12 mouse cellular contexts compared by ENCODE assay signal in the genomic region with DNA sequence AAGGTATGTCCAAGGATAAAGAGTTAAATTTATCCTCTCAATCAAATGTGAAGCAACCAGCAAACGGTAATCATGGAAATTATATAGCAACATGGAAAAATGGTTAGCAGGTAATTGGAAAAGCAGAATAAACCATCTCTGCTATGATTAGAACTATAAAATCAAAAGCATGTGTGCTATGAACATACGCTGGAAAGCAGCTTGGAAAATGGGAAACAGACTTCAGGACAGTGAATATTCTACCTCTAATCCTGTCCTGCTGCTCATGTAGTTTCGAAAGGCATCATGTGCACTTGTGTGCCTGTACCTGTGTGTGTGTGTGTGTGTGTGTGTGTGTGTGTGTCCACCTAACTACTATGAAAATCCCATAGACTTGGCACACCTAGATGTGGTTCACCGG.
"Had no signal": no experiment of that assay in that cellular context is flagged by ENCODE, and none has a peak within 500 bp of the region (broad histone marks: within the 10 kb centered on the region; RNA-seq: fewer than 3 reads in every experiment).

No protein-coding gene starts in this region.

- H3K9me3 ChIP-seq: liver, embryonic 15.5 days; midbrain, embryonic 13.5 days had no signal

- H3K4me3 ChIP-seq: liver, embryonic 15.5 days; midbrain, embryonic 13.5 days had no signal

- H3K9ac ChIP-seq: liver, embryonic 15.5 days; midbrain, embryonic 13.5 days had no signal

- ATAC-seq: lung, postnatal 0 days; midbrain, embryonic 13.5 days had no signal

- H3K27me3 ChIP-seq: liver, embryonic 15.5 days; midbrain, embryonic 13.5 days had no signal

- H3K4me2 ChIP-seq: liver, embryonic 15.5 days; midbrain, embryonic 13.5 days had no signal

- H3K27ac ChIP-seq: kidney, postnatal 0 days; liver, embryonic 15.5 days; midbrain, embryonic 13.5 days had no signal

- H3K4me1 ChIP-seq: liver, embryonic 15.5 days; midbrain, embryonic 13.5 days had no signal

- DNase-seq: kidney, adult 9 months; kidney, postnatal 36 days; layer of hippocampus, adult 9-11 months; layer of hippocampus, postnatal 36 days; liver; lung, adult 2 months; thymus, adult 2 months; thymus, postnatal 25 days had no signal
